ENCODE assay signal across 8 mouse cellular contexts in genomic region chr17:34603375-34604060, GRCm38 (mm10). TPM values are rescaled to one million over a fixed set of nuclear protein-coding genes. Genes with fewer than 3 reads are reported as not detected.
DNase-seq lines count a peak whose midpoint lies in the region; ATAC-seq lines count a peak whose summit lies in the region.

Gene Rnf5 (minus strand): TSS chr17:34603690.

- peak; percentile 82 for ATAC-seq in inflammation-experienced regulatory T-cells, adult 6 months
- ATAC-seq in megakaryocyte-erythroid progenitor cell, adult 5-6 weeks (replicated peaks; ENCODE audit: low FRiP score, low TSS enrichment, poor library complexity, severe bottlenecking), result peak; percentile 84

- intact Hi-C loops in gastrocnemius, postnatal 14 days (cut with DNase I; ENCODE audit: low total_unique reads), result no loop called here
- intact Hi-C loops in left cerebral cortex, postnatal 10 days (cut with DNase I), result no loop called here

- DNase-seq in adrenal gland, adult (ENCODE audit: inconsistent age in 2 of 2, low spot score in 1 of 2), result peak; percentile 98 to 99
- peak; percentile 100 for DNase-seq in embryo, embryonic 10.5 days (ENCODE audit: low spot score)
- peak; percentile 97 for DNase-seq in gastrocnemius, postnatal 14 days
- DNase-seq in left cerebral cortex, postnatal 10 days (ENCODE audit: extremely low spot score in 1 of 2, low spot score in 2 of 2), result peak; percentile 99 to 100
- DNase-seq in right cerebral cortex, postnatal 25 days, result peak; percentile 97
- DNase-seq in urinary bladder, postnatal 4 days (ENCODE audit: low spot score in 2 of 2), result peak; percentile 97 to 99

RNA-seq across cellular contexts. Expression of gene Rnf5, which starts in this region (rescaled TPM):
- total RNA-seq in gastrocnemius, postnatal 14 days (2021), result 10 to 100 TPM; 17.1 to 18.6 TPM
- polyA plus RNA-seq in inflammation-experienced regulatory T-cells, adult 6 months (2017; shearing (Covaris generic)), result 10 to 100 TPM; 41.2 to 71.2 (median 59.5) TPM
- 100 to 1,000 TPM in 1 of 2 experiments, 10 to 100 TPM in 1; 94.8 to 101 TPM for total RNA-seq in left cerebral cortex, postnatal 10 days (2021)
- total RNA-seq in megakaryocyte-erythroid progenitor cell, adult 5-6 weeks (2014; fragmentation: Nextera tagmentation), result 46.9 and 66.2 TPM in 2 replicates
- 13.4 and 20.0 TPM in 2 replicates for total RNA-seq in megakaryocyte-erythroid progenitor cell, adult 5-6 weeks (2017)

Comparison
In these comparisons a context has a peak if more than half of its experiments do, and no peak if none do; other contexts are left out.
1. Peak in every context shown above with its lines: DNase-seq and ATAC-seq.